Mouse (Mus musculus): ENCODE measurements around the gene Fscn3. TPM values are rescaled to one million over a fixed set of nuclear protein-coding genes. Genes with fewer than 3 reads are reported as not detected.

Fscn3 gene
- polyA plus RNA-seq, 1 experiment from 2014 or later, result not detected

GRCm38 (mm10) chr6:28416981-28417380, 10.6 kb upstream of the Fscn3 start:
- no peak for ATAC-seq (ENCODE audit: low FRiP score, low read depth)
- 72% methylated on average over 4 of the region's 4 CpGs for WGBS
- Histone ChIP-seq H3K4me3 (no peak overlapping the region), H3K4me2 (replicated peaks) (no peak overlapping the region), H3K9ac (no peak overlapping the region), H3K4me1 (peaks cover 19% of the 10 kb centered on the region), H3K9me3 (no peaks in the 10 kb centered on the region), H3K27me3 (no peaks in the 10 kb centered on the region), H3K27ac (no peak overlapping the region), H3K36me3 (peaks cover 44% of the 10 kb centered on the region)

GRCm38 (mm10) chr6:28418449-28418848, 9.1 kb upstream of the Fscn3 start:
- Histone ChIP-seq H3K36me3 (peaks cover 44% of the 10 kb centered on the region), H3K4me2 (replicated peaks) (no peak overlapping the region), H3K27ac (no peak overlapping the region), H3K27me3 (no peaks in the 10 kb centered on the region), H3K9ac (no peak overlapping the region), H3K9me3 (no peaks in the 10 kb centered on the region), H3K4me1 (peaks cover 24% of the 10 kb centered on the region), H3K4me3 (no peak overlapping the region)
- no peak for ATAC-seq (ENCODE audit: low FRiP score, low read depth)
- WGBS, result 94% methylated on average over 14 of the region's 14 CpGs

- Histone ChIP-seq H3K36me3 (peaks cover 44% of the 10 kb centered on the region), H3K27ac (no peak overlapping the region), H3K9me3 (no peaks in the 10 kb centered on the region), H3K9ac (peak overlapping the region; percentile 79; the same call in 1 of the 2 replicates), H3K27me3 (no peaks in the 10 kb centered on the region), H3K4me2 (replicated peaks) (peak overlapping the region; percentile 98), H3K4me3 (no peak overlapping the region), H3K4me1 (peaks cover 29% of the 10 kb centered on the region)
- no peak for ATAC-seq (ENCODE audit: low FRiP score, low read depth)
- 78% methylated on average over 2 of the region's 2 CpGs for WGBS
Observed at GRCm38 (mm10) chr6:28419673-28420072, 7.9 kb upstream of the Fscn3 start.

GRCm38 (mm10) chr6:28420361-28420760, 7.2 kb upstream of the Fscn3 start:
- peak overlapping the region; percentile 79 for H3K9ac ChIP-seq
- no peak for ATAC-seq (ENCODE audit: low FRiP score, low read depth)

GRCm38 (mm10) chr6:28420865-28421264, 6.7 kb upstream of the Fscn3 start:
- Histone ChIP-seq H3K9me3 (no peaks in the 10 kb centered on the region), H3K9ac (peak overlapping the region; percentile 79), H3K4me2 (replicated peaks) (peak overlapping the region; percentile 98), H3K4me3 (peak overlapping the region; percentile 73), H3K36me3 (peaks cover 46% of the 10 kb centered on the region), H3K27me3 (no peaks in the 10 kb centered on the region), H3K27ac (no peak overlapping the region), H3K4me1 (peaks cover 37% of the 10 kb centered on the region)
- 20% methylated on average over 13 of the region's 13 CpGs for WGBS
- ATAC-seq (ENCODE audit: low FRiP score, low read depth), result no peak

More at GRCm38 (mm10) chr6:28420361-28420760, 7.2 kb upstream of the Fscn3 start:
- Histone ChIP-seq H3K36me3 (peaks cover 46% of the 10 kb centered on the region), H3K9me3 (no peaks in the 10 kb centered on the region), H3K27ac (no peak overlapping the region), H3K4me1 (peaks cover 34% of the 10 kb centered on the region), H3K4me3 (peak overlapping the region; percentile 73), H3K4me2 (replicated peaks) (peak overlapping the region; percentile 98), H3K27me3 (no peaks in the 10 kb centered on the region)
- 81% methylated on average over 17 of the region's 17 CpGs for WGBS

GRCm38 (mm10) chr6:28421469-28422000, 6.1 kb upstream of the Fscn3 start:
- WGBS, result under 1% methylated on average over 27 of the region's 27 CpGs
- H3K36me3 ChIP-seq, result peaks cover 46% of the 10 kb centered on the region
- no peaks in the 10 kb centered on the region for H3K9me3 ChIP-seq
- peaks cover 40% of the 10 kb centered on the region for H3K4me1 ChIP-seq
- H3K27ac ChIP-seq, result 0 out of 2 replicates have a peak overlapping the region, but pooled peaks have one; percentile 29
- peak overlapping the region; percentile 98 for H3K4me2 ChIP-seq (replicated peaks)
- peak overlapping the region; percentile 73 for H3K4me3 ChIP-seq
- H3K27me3 ChIP-seq, result no peaks in the 10 kb centered on the region
- ATAC-seq (ENCODE audit: low FRiP score, low read depth), result peak; percentile 90
- peak overlapping the region; percentile 79 for H3K9ac ChIP-seq

- H3K27ac ChIP-seq, result no peak overlapping the region; the same call in 1 of the 2 replicates
- H3K4me1 ChIP-seq, result peaks cover 40% of the 10 kb centered on the region
- peak overlapping the region; percentile 94 for H3K4me3 ChIP-seq
- H3K27me3 ChIP-seq, result no peaks in the 10 kb centered on the region
- WGBS, result 71% methylated on average over 15 of the region's 15 CpGs
- H3K9me3 ChIP-seq, result no peaks in the 10 kb centered on the region
- H3K9ac ChIP-seq, result no peak overlapping the region
- peaks cover 41% of the 10 kb centered on the region for H3K36me3 ChIP-seq
- H3K4me2 ChIP-seq (replicated peaks), result peak overlapping the region; percentile 71
- 0 out of 2 replicates have a peak, but pooled peaks have one; percentile 0 for ATAC-seq (ENCODE audit: low FRiP score, low read depth)
Observed at GRCm38 (mm10) chr6:28422651-28423290, 4.8 kb upstream of the Fscn3 start.

- Histone ChIP-seq H3K27ac (peak within 1 kb of the TSS; percentile 84), H3K4me2 (replicated peaks) (peak within 1 kb of the TSS; percentile 98), H3K36me3 (peaks cover 36% of the 10 kb centered on the region), H3K4me3 (peak within 1 kb of the TSS; percentile 94), H3K9ac (peak within 1 kb of the TSS; percentile 95), H3K4me1 (peaks cover 40% of the 10 kb centered on the region), H3K27me3 (no peaks in the 10 kb centered on the region), H3K9me3 (no peaks in the 10 kb centered on the region)
- peak; percentile 70 for ATAC-seq (ENCODE audit: low FRiP score, low read depth)
- WGBS, result 2% methylated on average over 18 of the region's 42 CpGs
Observed at GRCm38 (mm10) chr6:28423313-28423712, 4.3 kb upstream of the Fscn3 start, which contains the start of gene Arf5. TSS of gene Arf5 (plus strand) at chr6:28423560.

GRCm38 (mm10) chr6:28423767-28424695, 3.6 kb upstream of the Fscn3 start:
- 15% methylated on average over 30 of the region's 46 CpGs for WGBS
- Histone ChIP-seq H3K4me2 (replicated peaks) (peak overlapping the region; percentile 71), H3K4me3 (peak overlapping the region; percentile 94), H3K27me3 (no peaks in the 10 kb centered on the region), H3K27ac (peak overlapping the region; percentile 84), H3K9me3 (no peaks in the 10 kb centered on the region), H3K4me1 (peaks cover 40% of the 10 kb centered on the region), H3K36me3 (peaks cover 28% of the 10 kb centered on the region), H3K9ac (peak overlapping the region; percentile 95)
- peak; percentile 48 for ATAC-seq (ENCODE audit: low FRiP score, low read depth)

GRCm38 (mm10) chr6:28425019-28425418, 2.6 kb upstream of the Fscn3 start:
- WGBS, result 92% methylated on average over 6 of the region's 6 CpGs
- peak overlapping the region; percentile 71 for H3K4me2 ChIP-seq (replicated peaks)

GRCm38 (mm10) chr6:28428290-28428689, 701 bp downstream of the Fscn3 start, which contains the start of gene Gcc1:
TSS of gene Gcc1 (minus strand) at chr6:28428390.
- peaks cover 27% of the 10 kb centered on the region for H3K36me3 ChIP-seq
- H3K27me3 ChIP-seq, result no peaks in the 10 kb centered on the region
- H3K4me2 ChIP-seq (replicated peaks), result no peak within 1 kb of the TSS
- H3K9me3 ChIP-seq, result no peaks in the 10 kb centered on the region
- H3K9ac ChIP-seq, result no peak within 1 kb of the TSS
- H3K4me3 ChIP-seq, result no peak within 1 kb of the TSS
- H3K27ac ChIP-seq, result no peak within 1 kb of the TSS
- peaks cover 17% of the 10 kb centered on the region for H3K4me1 ChIP-seq
- 83% methylated on average over 3 of the region's 3 CpGs for WGBS
- no peak for ATAC-seq (ENCODE audit: low FRiP score, low read depth)

More at GRCm38 (mm10) chr6:28425019-28425418, 2.6 kb upstream of the Fscn3 start:
- Histone ChIP-seq H3K36me3 (peaks cover 27% of the 10 kb centered on the region), H3K4me1 (peaks cover 34% of the 10 kb centered on the region), H3K9ac (no peak overlapping the region), H3K9me3 (no peaks in the 10 kb centered on the region), H3K27ac (no peak overlapping the region), H3K27me3 (no peaks in the 10 kb centered on the region), H3K4me3 (peak overlapping the region; percentile 94; the same call in 1 of the 2 replicates)
- ATAC-seq (ENCODE audit: low FRiP score, low read depth), result no peak

Data from limb, embryonic 13.5 days (tissue).